Mouse (Mus musculus) c-Kit-positive CD71-positive TER-119-positive erythroid progenitor cells, embryonic 14.5 days (primary cell): ENCODE results near the gene Hpcal1.
A peak's percentile ranks its signal among the peaks of the same experiment; 100 is the strongest.
"Not testable (repeated sequence)": the region's sequence is repeated elsewhere in the genome, so short reads cannot be mapped to it uniquely, and the experiment has no call there.

Experiments used
- DNase-seq: peaks from one replicate; pipeline ENCODE4 v3.0.0-alpha.2; 2013; ENCODE audit warnings: low spot score

Gene Hpcal1

DNA sequence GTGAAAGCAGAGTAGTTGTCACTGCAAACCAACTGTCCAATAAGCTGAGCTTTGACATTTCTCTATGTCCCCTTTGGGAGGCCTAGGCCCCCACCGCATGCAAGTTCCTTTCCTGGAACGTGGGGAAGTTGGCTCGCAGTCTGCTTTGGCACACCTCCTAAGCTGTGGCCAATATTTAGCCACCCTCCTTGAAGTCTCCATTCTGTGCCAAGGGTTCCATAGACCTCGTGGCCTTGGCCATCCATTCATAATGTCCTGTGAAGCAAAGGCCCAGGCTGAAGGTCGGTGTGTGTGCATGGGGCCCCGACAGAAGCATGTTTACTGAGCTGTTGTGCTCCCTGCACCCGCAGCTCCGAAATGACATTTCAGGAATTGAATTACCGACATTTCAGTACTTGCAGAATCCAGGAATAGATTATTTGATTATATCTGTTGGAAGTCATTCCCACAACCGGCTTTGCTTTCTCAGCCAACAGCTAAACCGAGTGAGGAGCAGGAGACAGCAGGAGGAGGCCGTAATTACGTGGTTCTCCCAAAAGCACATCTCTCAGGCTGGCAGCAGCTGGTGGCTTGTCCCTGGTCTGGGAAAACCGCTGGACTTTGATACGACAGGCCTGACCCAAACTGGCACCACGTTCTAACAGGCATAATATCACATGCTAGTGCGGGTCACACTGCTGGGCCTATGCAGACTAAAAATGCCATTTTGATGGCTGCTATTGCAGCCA lies 51.1 kb downstream of the Hpcal1 start:
- DNase-seq, result no peak

DNA sequence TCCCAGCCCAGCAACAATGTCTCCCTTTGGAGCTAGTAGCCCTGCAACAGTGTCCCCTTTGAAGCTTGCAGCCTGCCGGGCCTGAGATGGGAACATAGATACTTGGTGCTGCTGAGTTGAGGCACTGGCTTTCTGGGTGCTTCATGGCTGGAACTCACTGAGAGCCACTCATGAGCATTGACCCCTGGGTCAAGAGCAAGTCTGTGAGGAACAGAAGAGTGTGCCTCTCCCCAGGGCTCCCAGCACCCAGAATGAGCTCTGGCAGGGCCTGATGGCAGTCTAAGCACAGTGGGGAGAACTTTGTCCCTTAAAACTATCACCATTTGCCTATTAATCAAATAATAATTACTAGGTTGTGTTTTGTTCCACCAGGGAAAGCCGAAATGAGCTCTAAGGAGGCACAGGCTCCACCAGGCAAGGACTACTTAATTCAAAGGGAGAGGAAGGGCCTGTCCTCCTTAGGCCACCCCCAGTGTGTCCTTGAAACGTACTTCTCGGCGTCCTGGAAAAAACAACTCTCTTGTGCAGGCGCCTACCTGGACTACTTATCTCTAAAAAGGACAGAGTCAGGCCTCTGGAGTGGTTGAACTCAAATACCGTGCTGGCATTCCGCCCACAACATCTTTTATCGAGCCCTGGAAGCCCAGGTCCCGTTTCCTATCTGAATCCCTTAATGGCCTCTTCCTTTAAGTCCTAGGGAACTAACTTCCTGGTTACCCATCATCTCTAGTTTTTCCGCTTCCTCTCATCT lies 52.1 kb downstream of the Hpcal1 start:
- no peak for DNase-seq

DNA sequence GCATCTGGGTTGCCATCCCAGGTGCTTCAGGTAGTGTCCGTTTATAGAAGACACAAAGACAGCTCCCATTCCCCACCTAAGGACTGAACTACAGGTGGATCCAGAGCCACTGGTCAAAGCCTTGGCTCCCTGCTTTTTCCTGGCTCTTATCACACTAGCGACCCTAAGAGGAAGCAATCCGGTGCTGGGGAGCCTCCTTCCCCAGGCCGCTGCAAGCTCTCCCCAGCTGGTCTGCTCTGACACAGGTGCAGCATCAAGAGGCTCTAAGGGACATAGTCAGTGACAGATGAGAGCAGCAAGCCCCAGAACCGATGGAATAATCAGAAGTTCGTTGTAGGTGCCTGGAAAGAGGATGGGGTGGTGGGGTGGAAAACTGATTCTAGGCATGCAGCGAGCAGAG lies 54.8 kb downstream of the Hpcal1 start:
- DNase-seq, result no peak

- DNase-seq, result no peak
These were observed 56.1 kb downstream of the Hpcal1 start for GRCm38 (mm10) chr12:17746725-17747124.

- no peak for DNase-seq
These were observed 56.8 kb downstream of the Hpcal1 start for GRCm38 (mm10) chr12:17747191-17748154.

- no peak for DNase-seq
These were observed 57.5 kb downstream of the Hpcal1 start for GRCm38 (mm10) chr12:17748155-17748529.

DNA sequence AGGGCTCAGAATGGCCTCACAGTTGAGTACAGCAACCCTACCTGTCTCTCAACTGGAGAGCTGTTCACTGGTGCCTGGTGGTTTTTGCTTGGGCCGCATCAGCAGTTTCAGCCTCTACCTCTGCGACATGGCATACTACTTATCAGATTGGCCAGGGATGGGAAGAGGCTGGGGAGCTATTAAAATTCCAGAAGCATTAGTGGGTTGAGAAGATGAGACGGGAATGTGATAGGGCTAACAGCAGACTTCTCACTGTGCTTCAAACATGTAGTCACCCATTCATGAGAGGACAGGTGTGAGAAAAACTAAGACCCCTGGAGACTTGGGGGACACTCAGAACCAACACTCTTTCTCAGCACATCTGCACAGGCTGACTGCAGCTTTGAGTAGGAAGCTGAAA lies 59.1 kb downstream of the Hpcal1 start:
- no peak for DNase-seq

GRCm38 (mm10) chr12:17750500-17750899 lies 59.8 kb downstream of the Hpcal1 start:
- no peak for DNase-seq

DNA sequence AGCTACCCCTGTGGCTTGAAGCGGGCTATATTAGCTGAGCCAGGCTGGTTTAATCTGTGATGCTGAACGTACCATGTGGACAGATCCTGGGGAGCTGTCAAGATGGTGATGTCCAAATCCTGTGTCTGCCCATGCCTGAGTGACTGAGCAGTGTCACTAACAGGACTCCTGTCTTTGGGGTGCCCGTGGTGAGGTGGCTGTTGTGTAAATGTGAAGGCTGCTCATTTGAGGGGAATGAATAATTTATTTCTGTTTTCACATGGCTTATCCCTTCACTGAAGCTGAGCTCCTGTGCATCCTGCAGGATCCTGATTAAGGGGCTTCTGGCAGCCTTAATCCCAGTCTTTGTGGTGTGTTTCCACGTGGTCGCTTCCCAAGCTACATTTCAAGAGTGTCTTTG lies 62.2 kb downstream of the Hpcal1 start:
- no peak for DNase-seq

- no peak for DNase-seq
These were observed 64.1 kb downstream of the Hpcal1 start for GRCm38 (mm10) chr12:17754771-17755170.

DNA sequence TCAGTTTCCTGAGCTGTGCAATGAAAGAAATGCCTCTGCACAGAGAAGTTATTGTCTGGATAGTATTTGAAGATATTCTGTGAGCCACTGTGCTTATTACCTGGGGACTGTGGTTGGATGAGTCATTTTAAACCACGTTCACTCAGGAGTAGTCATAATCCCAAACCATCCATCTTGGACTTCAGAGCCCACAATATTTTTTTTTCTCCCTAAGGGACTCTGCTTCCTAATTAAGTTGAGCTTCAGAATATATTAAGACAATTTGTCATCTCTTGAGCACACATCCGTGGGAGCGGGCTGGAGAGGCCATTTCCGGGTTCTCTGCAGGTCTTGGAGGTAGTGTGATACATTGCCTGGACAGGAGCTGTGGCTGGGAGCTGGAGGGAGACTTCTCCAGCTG lies 66.2 kb downstream of the Hpcal1 start:
- DNase-seq, result no peak

DNA sequence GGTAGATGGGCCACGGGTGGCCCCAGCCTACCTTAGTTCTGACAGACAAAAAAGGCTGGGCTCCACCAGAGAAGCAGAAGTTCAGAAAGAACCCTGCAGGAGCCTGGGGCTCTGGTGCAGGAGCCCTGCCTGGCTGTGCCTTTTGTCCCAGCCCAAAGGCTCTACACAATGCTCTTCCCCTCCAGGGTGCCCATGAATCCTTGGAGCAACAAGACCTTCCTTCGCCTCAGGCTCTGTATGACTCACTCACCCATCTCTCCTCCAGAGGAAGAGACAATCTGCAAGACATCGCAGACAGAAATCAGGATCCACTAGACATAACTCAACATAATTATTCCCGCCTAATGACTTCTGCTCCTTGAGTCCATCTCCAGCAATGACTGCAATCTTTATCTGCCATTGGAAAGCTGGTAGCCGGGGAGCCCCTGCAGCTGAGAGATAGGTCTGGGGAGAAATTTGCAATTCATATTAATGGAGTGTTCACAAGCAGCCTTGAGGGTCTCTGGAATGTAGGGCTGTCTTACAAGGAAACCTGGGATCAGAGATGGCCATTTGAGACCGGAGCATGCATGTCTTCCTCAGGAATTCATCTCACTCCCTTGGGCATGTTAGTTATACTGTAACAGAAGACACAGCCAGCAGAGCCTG lies 71.8 kb downstream of the Hpcal1 start:
- no peak for DNase-seq

GRCm38 (mm10) chr12:17763054-17763453 lies 72.4 kb downstream of the Hpcal1 start:
- no peak for DNase-seq

DNA sequence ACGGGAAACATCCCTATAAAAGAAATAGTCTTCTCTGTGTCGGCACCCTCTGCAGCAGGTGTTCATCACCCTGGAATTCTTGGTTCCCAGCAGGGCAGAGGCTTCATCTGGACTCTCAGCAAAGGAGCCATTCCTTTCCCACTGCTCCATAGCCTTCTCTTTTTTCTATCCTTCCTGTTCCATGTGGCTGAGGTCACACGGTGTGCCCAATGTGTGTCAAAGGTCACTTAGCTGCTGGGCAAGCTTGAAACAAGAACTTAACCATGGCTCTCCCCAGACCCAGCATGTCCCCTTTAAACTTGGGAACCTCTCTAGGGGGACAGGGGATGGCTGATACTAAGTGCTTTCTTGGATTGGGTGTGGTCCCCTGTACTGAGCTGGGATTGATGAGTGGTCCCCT lies 73.3 kb downstream of the Hpcal1 start:
- DNase-seq, result no peak

DNA sequence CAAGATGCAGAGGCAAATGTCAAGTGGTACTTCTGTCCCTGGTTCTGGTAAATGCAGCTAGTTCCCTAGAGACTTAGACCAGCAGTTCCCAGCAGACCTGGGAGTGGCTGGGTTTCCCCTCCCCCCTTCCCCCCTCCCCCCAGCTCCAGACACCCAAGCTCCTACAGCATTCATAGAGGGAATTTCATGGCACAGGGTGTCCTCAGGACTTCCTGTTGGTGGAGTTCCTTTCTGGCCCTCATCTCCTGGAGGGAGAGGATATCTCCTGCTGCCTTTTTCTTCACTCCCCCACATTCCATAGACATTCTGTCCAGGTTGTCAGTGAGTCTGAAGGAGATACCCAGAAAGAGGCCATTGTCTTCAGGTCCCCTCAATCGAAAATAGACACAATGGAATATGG lies 76.9 kb downstream of the Hpcal1 start:
- DNase-seq, result not testable (repeated sequence)

GRCm38 (mm10) chr12:17769476-17770172 lies 79.0 kb downstream of the Hpcal1 start:
- no peak for DNase-seq

GRCm38 (mm10) chr12:17770538-17770937 lies 79.9 kb downstream of the Hpcal1 start:
- no peak for DNase-seq

DNA sequence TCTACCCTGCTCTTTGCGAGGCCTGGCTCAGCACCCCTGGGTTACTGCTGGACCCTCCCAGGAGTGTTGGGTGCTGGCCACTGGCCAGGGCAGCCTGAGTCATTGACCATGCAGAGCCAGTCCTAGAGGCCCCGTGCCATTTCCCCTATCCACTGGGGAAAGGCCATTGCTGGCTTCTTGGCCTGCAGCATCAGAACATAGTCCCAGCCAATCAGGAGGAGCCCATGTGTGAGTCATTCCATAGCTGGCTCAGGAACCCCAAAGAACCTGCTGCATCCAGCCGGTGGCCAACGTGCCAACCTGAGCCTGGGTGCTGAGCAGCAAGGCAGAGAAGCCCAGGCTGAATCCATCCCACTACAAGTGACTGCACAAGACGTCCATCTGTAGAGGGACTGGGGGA lies 83.1 kb downstream of the Hpcal1 start:
- not testable (repeated sequence) for DNase-seq

DNA sequence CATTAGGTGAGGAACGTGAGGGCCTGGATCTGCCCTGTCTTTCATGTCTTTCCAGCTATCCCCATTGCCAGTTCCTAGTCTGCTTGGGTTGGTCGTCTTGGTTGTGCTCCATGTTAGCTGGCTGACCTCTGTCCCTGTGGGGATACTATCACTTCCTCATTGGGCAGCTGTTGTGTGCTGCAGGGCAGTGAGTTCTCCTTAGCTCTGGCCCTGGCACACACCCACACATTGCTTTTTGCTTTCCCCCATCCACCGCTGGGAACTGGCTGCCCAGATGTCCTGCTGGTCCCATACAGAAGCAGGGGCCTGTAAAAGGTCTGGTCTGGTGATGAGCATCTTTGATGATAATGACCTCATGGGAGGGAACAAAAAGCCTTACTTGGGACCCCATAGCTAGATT lies 84.2 kb downstream of the Hpcal1 start:
- not testable (repeated sequence) for DNase-seq

DNA sequence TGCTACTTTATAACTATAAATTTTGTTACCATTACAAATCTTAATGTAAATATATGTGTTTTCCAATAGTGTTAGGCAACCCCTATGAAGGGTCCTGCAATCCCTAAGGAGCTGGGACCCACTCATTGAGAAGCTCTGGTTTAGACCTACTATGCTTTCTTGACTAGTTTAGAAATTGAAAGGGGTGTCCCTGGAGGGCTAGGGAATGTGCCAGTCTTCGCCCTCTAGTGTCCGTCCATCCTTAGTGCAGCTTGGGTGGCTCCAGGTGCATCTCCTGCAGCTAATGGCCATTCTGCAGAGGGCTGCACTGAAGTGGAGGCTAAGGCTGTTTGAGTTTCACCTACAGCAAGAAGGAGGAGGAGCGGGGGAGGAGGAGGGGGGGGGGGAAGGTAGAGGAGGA lies 87.7 kb downstream of the Hpcal1 start:
- DNase-seq, result peak; percentile 6

GRCm38 (mm10) chr12:17779093-17779492 lies 88.4 kb downstream of the Hpcal1 start:
- DNase-seq, result no peak
